Mouse (Mus musculus) right cerebral cortex, postnatal 4 days (tissue): ENCODE results near the gene Cep170.
A peak's percentile ranks its signal among the peaks of the same experiment; 100 is the strongest.

Experiments
- DNase-seq: peaks from one replicate; pipeline ENCODE4 v3.0.0-alpha.2; 2022

Gene Cep170

GRCm38 (mm10) chr1:176824611-176825010 is 10.7 kb upstream of the Cep170 start:
- DNase-seq = no peak

GRCm38 (mm10) chr1:176823889-176824288 is 10.0 kb upstream of the Cep170 start:
- no peak for DNase-seq

GRCm38 (mm10) chr1:176822949-176823348 is 9.1 kb upstream of the Cep170 start:
- no peak for DNase-seq

GRCm38 (mm10) chr1:176821929-176822328 is 8.1 kb upstream of the Cep170 start:
- no peak for DNase-seq

- DNase-seq = no peak
Measured at GRCm38 (mm10) chr1:176818763-176819162, 4.9 kb upstream of the Cep170 start.

GRCm38 (mm10) chr1:176818147-176818546 is 4.3 kb upstream of the Cep170 start:
- DNase-seq = no peak

GRCm38 (mm10) chr1:176816728-176817127 is 2.9 kb upstream of the Cep170 start:
- DNase-seq = no peak

GRCm38 (mm10) chr1:176814591-176815062 is 760 bp upstream of the Cep170 start, which contains the start of gene Sdccag8:
Gene Sdccag8 (plus strand): TSS chr1:176814660.
- peak; percentile 89 for DNase-seq

GRCm38 (mm10) chr1:176813292-176814035 is 403 bp downstream of the Cep170 start:
- DNase-seq = peak; percentile 67

GRCm38 (mm10) chr1:176812491-176813291 is 1.2 kb downstream of the Cep170 start:
- no peak for DNase-seq

- DNase-seq = no peak
Measured at GRCm38 (mm10) chr1:176811892-176812291, 2.0 kb downstream of the Cep170 start.

- no peak for DNase-seq
Measured at GRCm38 (mm10) chr1:176810161-176810560, 3.7 kb downstream of the Cep170 start.

GRCm38 (mm10) chr1:176800728-176801365 is 13.0 kb downstream of the Cep170 start:
- DNase-seq = peak; percentile 18

GRCm38 (mm10) chr1:176798673-176799072 is 15.2 kb downstream of the Cep170 start:
- DNase-seq = no peak

GRCm38 (mm10) chr1:176792175-176792574 is 21.7 kb downstream of the Cep170 start:
- no peak for DNase-seq

GRCm38 (mm10) chr1:176789326-176789725 is 24.5 kb downstream of the Cep170 start:
- DNase-seq = no peak

- DNase-seq = no peak
Measured at GRCm38 (mm10) chr1:176774533-176774932, 39.3 kb downstream of the Cep170 start.

GRCm38 (mm10) chr1:176762295-176762694 is 51.6 kb downstream of the Cep170 start:
- DNase-seq = no peak

- no peak for DNase-seq
Measured at GRCm38 (mm10) chr1:176760673-176761072, 53.2 kb downstream of the Cep170 start.

GRCm38 (mm10) chr1:176755586-176755985 is 58.3 kb downstream of the Cep170 start:
- DNase-seq = no peak

- no peak for DNase-seq
Measured at GRCm38 (mm10) chr1:176753861-176754718, 59.8 kb downstream of the Cep170 start.

GRCm38 (mm10) chr1:176749708-176750107 is 64.2 kb downstream of the Cep170 start:
- DNase-seq = no peak
